Mouse (Mus musculus): ENCODE results near the gene Rps18. TPM values are rescaled to one million over a fixed set of nuclear protein-coding genes. Genes with fewer than 3 reads are reported as not detected.
A peak's percentile ranks its signal among the peaks of the same experiment; 100 is the strongest.

Rps18 gene
- polyA plus RNA-seq, 1 experiment from 2014 or later: 2,014 TPM

DNA sequence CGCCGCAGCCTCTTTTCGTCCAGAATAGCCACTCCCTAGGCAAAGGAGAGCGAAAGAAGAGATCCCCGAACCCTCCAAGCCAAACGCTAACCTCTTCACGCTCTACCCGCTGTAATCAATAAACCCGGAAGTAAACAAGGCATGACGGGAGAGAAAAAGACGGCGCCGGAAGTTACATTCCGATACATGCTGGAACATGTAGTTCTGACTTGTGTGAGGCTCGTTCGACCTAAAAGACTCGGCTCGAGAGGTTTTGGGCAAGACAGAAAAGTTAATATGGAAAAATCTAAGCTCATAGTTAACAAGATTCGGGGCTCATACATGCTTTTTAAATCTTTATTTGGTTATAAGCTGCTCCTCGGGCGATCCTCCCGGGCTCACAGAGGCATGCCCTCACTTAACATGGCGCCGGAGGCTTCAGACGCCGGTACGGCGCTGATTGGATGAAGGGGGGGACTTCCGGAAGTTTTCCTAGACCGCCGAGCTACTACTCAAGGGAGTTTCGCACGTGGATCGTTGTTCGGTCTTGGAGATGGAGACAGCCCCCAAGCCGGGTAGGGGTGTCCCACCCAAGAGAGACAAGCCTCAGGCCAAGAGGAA is 15.5 kb downstream of the Rps18 start, which contains the start of the genes Pfdn6 and Wdr46:
Gene Pfdn6 (minus strand): TSS at position 138 of the 600 bp plus-strand sequence.
Gene Wdr46 (plus strand): TSS at position 455 of the 600 bp plus-strand sequence.
- peaks cover 15% of the 10 kb centered on the region for H3K4me1 ChIP-seq (ENCODE audit: control insufficient read depth, insufficient read depth, low read length)
- peak within 1 kb of the TSS; percentile 79 for H3K4me3 ChIP-seq (ENCODE audit: low read length)
- WGBS: under 1% methylated on average over 36 of the region's 36 CpGs
- H3K27ac ChIP-seq (ENCODE audit: low read depth, low read length): no peak within 1 kb of the TSS
- no peaks in the 10 kb centered on the region for H3K27me3 ChIP-seq (ENCODE audit: control insufficient read depth, insufficient read depth, low read length)
- peak; percentile 85 for ATAC-seq (ENCODE audit: low FRiP score, low TSS enrichment)
- no peaks in the 10 kb centered on the region for H3K9me3 ChIP-seq (ENCODE audit: control insufficient read depth, low read length)
- peak within 1 kb of the TSS; percentile 91 for H3K4me2 ChIP-seq (replicated peaks; ENCODE audit: low read depth, low read length)
- H3K9ac ChIP-seq (ENCODE audit: low read depth, low read length): peak within 1 kb of the TSS; percentile 84
- peaks cover 45% of the 10 kb centered on the region for H3K36me3 ChIP-seq (ENCODE audit: control insufficient read depth, insufficient read depth, low read length)

DNA sequence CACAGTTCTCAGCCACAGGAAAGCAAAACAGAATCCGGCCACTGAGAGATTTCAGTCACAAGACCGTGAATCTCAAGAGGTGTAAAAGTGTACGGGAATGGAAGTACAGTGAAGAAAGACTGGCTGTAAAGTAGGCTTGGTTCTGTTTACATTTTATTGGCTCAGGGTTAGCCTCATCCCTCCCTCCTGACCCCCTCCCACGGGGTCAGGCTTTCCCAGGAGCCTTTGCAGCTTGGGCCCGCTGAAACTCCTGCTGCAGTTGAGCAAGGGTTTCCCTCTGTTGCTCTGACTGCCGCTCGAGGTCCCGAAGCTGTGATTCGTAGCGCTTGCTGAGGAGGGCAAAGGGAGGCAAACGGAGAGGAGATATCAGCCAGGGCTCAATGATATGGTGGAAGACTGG is 17.0 kb downstream of the Rps18 start:
- Histone ChIP-seq H3K4me3 (ENCODE audit: low read length) (peak overlapping the region; percentile 79; the same call in 1 of the 2 replicates), H3K4me2 (replicated peaks; ENCODE audit: low read depth, low read length) (peak overlapping the region; percentile 80; the same call in 1 of the 2 replicates), H3K9ac (ENCODE audit: low read depth, low read length) (0 out of 2 replicates have a peak overlapping the region, but pooled peaks have one; percentile 2), H3K27me3 (ENCODE audit: control insufficient read depth, insufficient read depth, low read length) (no peaks in the 10 kb centered on the region), H3K9me3 (ENCODE audit: control insufficient read depth, low read length) (no peaks in the 10 kb centered on the region), H3K4me1 (ENCODE audit: control insufficient read depth, insufficient read depth, low read length) (peaks cover 15% of the 10 kb centered on the region), H3K36me3 (ENCODE audit: control insufficient read depth, insufficient read depth, low read length) (peaks cover 34% of the 10 kb centered on the region), H3K27ac (ENCODE audit: low read depth, low read length) (no peak overlapping the region)
- 77% methylated on average over 11 of the region's 11 CpGs for WGBS
- no peak for ATAC-seq (ENCODE audit: low FRiP score, low TSS enrichment)

DNA sequence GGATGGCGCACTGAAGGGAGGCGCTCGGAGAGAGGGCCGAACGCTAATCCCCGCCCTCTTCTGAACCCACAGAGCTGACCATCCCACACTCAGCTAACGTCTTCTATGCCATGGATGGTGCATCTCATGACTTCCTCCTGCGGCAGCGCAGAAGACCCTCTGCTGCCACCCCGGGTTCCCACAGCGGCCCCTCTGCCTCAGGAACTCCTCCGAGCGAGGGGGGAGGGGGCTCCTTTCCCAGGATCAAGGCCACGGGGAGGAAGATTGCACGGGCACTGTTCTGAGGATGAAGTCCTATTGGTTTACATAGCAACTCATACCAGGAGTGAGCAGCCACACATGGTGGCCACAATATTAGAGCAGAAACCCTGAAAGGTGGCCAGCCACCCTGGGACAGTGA is 18.8 kb downstream of the Rps18 start:
- Histone ChIP-seq H3K9me3 (ENCODE audit: control insufficient read depth, low read length) (no peaks in the 10 kb centered on the region), H3K36me3 (ENCODE audit: control insufficient read depth, insufficient read depth, low read length) (peaks cover 23% of the 10 kb centered on the region), H3K27ac (ENCODE audit: low read depth, low read length) (no peak overlapping the region), H3K4me1 (ENCODE audit: control insufficient read depth, insufficient read depth, low read length) (peaks cover 15% of the 10 kb centered on the region), H3K4me2 (replicated peaks; ENCODE audit: low read depth, low read length) (no peak overlapping the region), H3K9ac (ENCODE audit: low read depth, low read length) (no peak overlapping the region), H3K27me3 (ENCODE audit: control insufficient read depth, insufficient read depth, low read length) (no peaks in the 10 kb centered on the region), H3K4me3 (ENCODE audit: low read length) (no peak overlapping the region)
- ATAC-seq (ENCODE audit: low FRiP score, low TSS enrichment): no peak
- WGBS: 90% methylated on average over 15 of the region's 15 CpGs

DNA sequence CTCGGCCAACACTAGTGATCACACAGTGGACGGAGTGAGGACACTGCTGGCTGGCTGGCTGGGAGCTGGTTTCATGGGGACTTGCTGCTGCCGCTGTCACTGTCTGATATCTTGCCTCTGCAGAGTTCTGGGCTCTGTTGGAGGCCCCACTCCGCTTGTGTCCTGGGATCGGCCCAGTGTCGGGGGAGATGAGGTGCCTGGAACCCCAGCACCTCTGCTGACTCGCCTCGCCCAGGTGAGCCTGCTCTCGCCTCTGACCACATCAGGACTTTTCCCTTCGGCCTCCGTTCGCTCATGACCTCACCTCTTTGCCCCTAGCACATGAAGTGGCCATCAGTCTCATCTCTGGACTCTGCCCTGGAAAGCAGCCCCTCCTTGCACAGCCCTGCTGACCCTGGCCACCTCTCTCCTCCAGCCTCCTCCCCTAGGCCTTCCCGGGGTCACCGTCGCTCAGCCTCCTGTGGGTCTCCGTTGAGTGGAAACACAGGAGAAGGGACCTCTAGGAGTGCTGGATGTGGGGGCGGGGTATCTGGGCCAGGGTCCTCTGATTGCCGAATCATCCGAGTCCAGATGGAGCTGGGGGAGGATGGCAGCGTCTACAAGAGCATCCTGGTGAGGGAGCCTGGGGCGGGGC is 20.3 kb downstream of the Rps18 start:
- Histone ChIP-seq H3K4me1 (ENCODE audit: control insufficient read depth, insufficient read depth, low read length) (peaks cover 13% of the 10 kb centered on the region; the same call in 1 of the 2 replicates), H3K9me3 (ENCODE audit: control insufficient read depth, low read length) (no peaks in the 10 kb centered on the region), H3K4me3 (ENCODE audit: low read length) (no peak overlapping the region), H3K9ac (ENCODE audit: low read depth, low read length) (no peak overlapping the region), H3K36me3 (ENCODE audit: control insufficient read depth, insufficient read depth, low read length) (peaks cover 23% of the 10 kb centered on the region), H3K27me3 (ENCODE audit: control insufficient read depth, insufficient read depth, low read length) (no peaks in the 10 kb centered on the region), H3K4me2 (replicated peaks; ENCODE audit: low read depth, low read length) (no peak overlapping the region), H3K27ac (ENCODE audit: low read depth, low read length) (no peak overlapping the region)
- ATAC-seq (ENCODE audit: low FRiP score, low TSS enrichment): no peak
- 86% methylated on average over 21 of the region's 21 CpGs for WGBS

DNA sequence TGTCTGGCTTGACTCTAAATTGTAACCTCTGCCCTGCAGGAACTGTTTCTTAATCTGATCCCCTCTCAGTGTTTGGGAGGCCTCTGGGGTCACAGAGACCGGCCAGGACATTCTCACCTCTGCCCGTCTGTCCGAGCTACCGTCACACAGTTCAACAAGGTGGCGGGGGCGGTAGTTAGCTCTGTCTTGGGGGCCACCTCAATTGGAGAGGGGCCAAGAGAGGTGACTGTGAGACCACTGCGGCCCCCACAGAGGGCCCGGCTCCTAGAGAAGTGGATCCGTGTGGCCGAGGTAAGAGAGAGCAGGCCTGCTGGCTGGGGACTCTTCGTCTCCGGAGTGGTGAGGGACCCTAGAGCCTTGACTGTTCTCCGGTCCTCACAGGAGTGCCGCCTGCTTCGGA is 22.8 kb downstream of the Rps18 start:
- H3K4me2 ChIP-seq (replicated peaks; ENCODE audit: low read depth, low read length): no peak overlapping the region
- no peak overlapping the region for H3K9ac ChIP-seq (ENCODE audit: low read depth, low read length)
- H3K27me3 ChIP-seq (ENCODE audit: control insufficient read depth, insufficient read depth, low read length): no peaks in the 10 kb centered on the region
- no peaks in the 10 kb centered on the region for H3K9me3 ChIP-seq (ENCODE audit: control insufficient read depth, low read length)
- WGBS: 88% methylated on average over 15 of the region's 15 CpGs
- ATAC-seq (ENCODE audit: low FRiP score, low TSS enrichment): no peak
- no peak overlapping the region for H3K27ac ChIP-seq (ENCODE audit: low read depth, low read length)
- H3K36me3 ChIP-seq (ENCODE audit: control insufficient read depth, insufficient read depth, low read length): peaks cover 23% of the 10 kb centered on the region
- H3K4me1 ChIP-seq (ENCODE audit: control insufficient read depth, insufficient read depth, low read length): peaks cover 12% of the 10 kb centered on the region; the same call in 1 of the 2 replicates
- no peak overlapping the region for H3K4me3 ChIP-seq (ENCODE audit: low read length)

DNA sequence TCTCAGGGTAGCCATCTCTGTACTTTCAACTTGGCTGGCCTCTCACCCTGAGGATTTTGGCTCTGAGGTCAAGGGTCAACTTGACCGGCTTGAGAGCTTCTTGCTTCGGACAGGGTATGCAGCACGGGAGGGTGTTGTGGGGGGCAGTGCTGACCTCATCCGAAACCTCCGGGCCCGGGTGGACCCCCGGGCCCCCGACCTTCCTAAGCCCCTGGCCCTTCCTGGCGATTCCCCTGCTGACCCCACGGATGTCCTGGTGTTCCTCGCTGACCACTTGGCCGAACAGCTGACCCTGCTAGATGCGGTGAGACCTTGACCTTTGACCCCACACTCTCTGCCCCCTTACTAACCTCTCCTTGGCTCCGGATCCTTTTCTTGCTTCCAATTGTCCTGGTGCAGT is 23.4 kb downstream of the Rps18 start:
- peaks cover 25% of the 10 kb centered on the region for H3K36me3 ChIP-seq (ENCODE audit: control insufficient read depth, insufficient read depth, low read length)
- H3K4me1 ChIP-seq (ENCODE audit: control insufficient read depth, insufficient read depth, low read length): peaks cover 12% of the 10 kb centered on the region; the same call in 1 of the 2 replicates
- H3K9me3 ChIP-seq (ENCODE audit: control insufficient read depth, low read length): no peaks in the 10 kb centered on the region
- no peak overlapping the region for H3K27ac ChIP-seq (ENCODE audit: low read depth, low read length)
- H3K9ac ChIP-seq (ENCODE audit: low read depth, low read length): no peak overlapping the region
- H3K4me2 ChIP-seq (replicated peaks; ENCODE audit: low read depth, low read length): no peak overlapping the region
- no peak for ATAC-seq (ENCODE audit: low FRiP score, low TSS enrichment)
- WGBS: 89% methylated on average over 14 of the region's 14 CpGs
- H3K4me3 ChIP-seq (ENCODE audit: low read length): no peak overlapping the region
- no peaks in the 10 kb centered on the region for H3K27me3 ChIP-seq (ENCODE audit: control insufficient read depth, insufficient read depth, low read length)

DNA sequence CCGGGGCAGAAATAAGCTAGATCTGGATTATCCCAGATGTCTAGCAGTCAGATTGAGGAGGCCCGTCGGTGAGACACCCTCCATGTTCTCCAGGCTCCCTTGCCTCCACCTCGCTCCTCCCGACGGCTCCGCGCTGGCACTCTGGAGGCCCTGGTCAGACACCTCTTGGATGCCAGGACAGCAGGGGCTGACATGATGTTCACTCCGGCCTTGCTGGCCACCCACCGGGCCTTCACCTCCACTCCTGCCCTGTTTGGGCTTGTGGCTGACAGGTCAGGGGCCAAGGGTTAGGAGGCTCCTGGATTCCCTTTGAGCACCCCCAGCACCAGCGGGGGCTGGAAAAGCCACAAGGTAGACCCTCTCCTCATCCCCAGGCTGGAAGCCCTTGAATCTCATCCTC is 23.9 kb downstream of the Rps18 start:
- Histone ChIP-seq H3K27ac (ENCODE audit: low read depth, low read length) (no peak overlapping the region), H3K4me1 (ENCODE audit: control insufficient read depth, insufficient read depth, low read length) (peaks cover 12% of the 10 kb centered on the region; the same call in 1 of the 2 replicates), H3K27me3 (ENCODE audit: control insufficient read depth, insufficient read depth, low read length) (no peaks in the 10 kb centered on the region), H3K4me2 (replicated peaks; ENCODE audit: low read depth, low read length) (no peak overlapping the region), H3K4me3 (ENCODE audit: low read length) (no peak overlapping the region), H3K36me3 (ENCODE audit: control insufficient read depth, insufficient read depth, low read length) (peaks cover 21% of the 10 kb centered on the region; the same call in 1 of the 2 replicates), H3K9ac (ENCODE audit: low read depth, low read length) (no peak overlapping the region), H3K9me3 (ENCODE audit: control insufficient read depth, low read length) (no peaks in the 10 kb centered on the region)
- ATAC-seq (ENCODE audit: low FRiP score, low TSS enrichment): no peak
- 91% methylated on average over 11 of the region's 11 CpGs for WGBS

DNA sequence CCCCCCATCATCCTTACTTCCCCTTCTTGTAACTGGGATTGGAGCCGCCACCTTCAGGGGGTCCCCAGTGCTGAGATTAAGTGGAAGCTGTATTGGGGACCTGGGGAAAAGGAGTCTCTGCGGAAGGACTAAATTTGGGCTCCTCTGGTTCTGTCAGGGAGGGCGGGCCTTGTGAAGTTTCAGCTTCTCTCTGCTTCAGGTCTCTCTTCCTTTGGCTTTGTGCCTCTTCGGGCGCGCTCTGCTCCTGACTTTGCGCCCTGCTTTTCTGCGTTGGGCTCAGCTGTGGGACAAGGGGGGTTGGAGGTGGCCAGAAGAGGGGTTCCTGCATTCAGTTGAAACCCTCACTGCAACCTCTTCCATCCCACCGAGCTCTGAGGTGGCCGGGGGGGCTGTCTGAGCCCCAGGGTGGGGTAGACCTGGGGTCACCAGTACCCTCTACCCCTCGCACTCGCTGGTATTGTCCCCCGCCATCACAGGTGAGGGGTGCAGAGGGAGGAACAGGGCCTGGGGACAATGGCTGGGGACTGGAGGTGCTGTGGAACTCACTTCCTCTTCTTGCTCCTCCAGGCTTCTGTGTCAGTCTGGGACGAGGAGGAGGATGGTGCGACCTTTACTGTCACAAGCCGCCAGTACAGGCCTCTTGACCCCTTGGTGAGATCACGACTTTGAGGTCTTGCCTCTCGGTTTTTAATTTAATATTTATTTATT is 24.5 kb downstream of the Rps18 start:
- Histone ChIP-seq H3K36me3 (ENCODE audit: control insufficient read depth, insufficient read depth, low read length) (peaks cover 18% of the 10 kb centered on the region; the same call in 1 of the 2 replicates), H3K4me1 (ENCODE audit: control insufficient read depth, insufficient read depth, low read length) (peaks cover 12% of the 10 kb centered on the region; the same call in 1 of the 2 replicates), H3K27me3 (ENCODE audit: control insufficient read depth, insufficient read depth, low read length) (no peaks in the 10 kb centered on the region), H3K4me2 (replicated peaks; ENCODE audit: low read depth, low read length) (peak overlapping the region; percentile 100), H3K9ac (ENCODE audit: low read depth, low read length) (peak overlapping the region; percentile 84), H3K9me3 (ENCODE audit: control insufficient read depth, low read length) (no peaks in the 10 kb centered on the region), H3K4me3 (ENCODE audit: low read length) (peak overlapping the region; percentile 84), H3K27ac (ENCODE audit: low read depth, low read length) (no peak overlapping the region)
- ATAC-seq (ENCODE audit: low FRiP score, low TSS enrichment): 0 out of 2 replicates have a peak, but pooled peaks have one; percentile 1
- WGBS: 42% methylated on average over 18 of the region's 18 CpGs
